Mouse (Mus musculus) left cerebral cortex, postnatal 10 days (tissue): ENCODE measurements around the gene Spr. TPM values are rescaled to one million over a fixed set of nuclear protein-coding genes. Genes with fewer than 3 reads are reported as not detected.
"Not testable (repeated sequence)": the region's sequence is repeated elsewhere in the genome, so short reads cannot be mapped to it uniquely, and the experiment has no call there.

Experiments
- DNase-seq, 2 experiments: peaks; one replicate each; pipeline ENCODE4 v3.0.0; 2021 to 2022; ENCODE audit warnings: low spot score in 2 of 2, mixed read lengths in 1 of 2; ENCODE audit errors: extremely low spot score in 1 of 2
- intact Hi-C: fragments of 180-260 bp; cut with DNase I; formaldehyde crosslinking; loops from one replicate; pipeline ENCODE4 v1.15.1; 2025
- total RNA-seq, 2 experiments: library from RNA; stranded (reverse); gene quantifications; 2 replicates each; pipeline ENCODE4 v1.2.3; 2021

Gene Spr
- total RNA-seq, 2 experiments from 2014 or later = 39.0 to 41.6 TPM

- no peak for DNase-seq
- intact Hi-C loops = loop anchor here (5.0 kb wide), 1 partner anchor 1047 kb away; no protein-coding TSS in a partner anchor
Observed at GRCm38 (mm10) chr6:85139534-85139933, 2.0 kb upstream of the Spr start.

- not testable (repeated sequence) for DNase-seq
- intact Hi-C loops = loop anchor here (5.0 kb wide), 1 partner anchor 1044 kb away; no protein-coding TSS in a partner anchor
Observed at GRCm38 (mm10) chr6:85136784-85137183, 782 bp downstream of the Spr start.

- peak in 1 of 2 experiments; percentile 59 for DNase-seq
- intact Hi-C loops = not testable (repeated sequence)
Observed at GRCm38 (mm10) chr6:85132794-85133193, 4.8 kb downstream of the Spr start.

- intact Hi-C loops = not testable (repeated sequence)
Observed at GRCm38 (mm10) chr6:85132237-85132636, 5.3 kb downstream of the Spr start.

GRCm38 (mm10) chr6:85131673-85132072, 5.9 kb downstream of the Spr start:
- intact Hi-C loops = loop anchor here (2.0 kb wide), 1 partner anchor 95 kb away; no protein-coding TSS in a partner anchor
- DNase-seq = peak; percentile 69 to 75

More at GRCm38 (mm10) chr6:85132237-85132636, 5.3 kb downstream of the Spr start:
- DNase-seq = not testable (repeated sequence)

- peak; percentile 16 to 48 for DNase-seq
- intact Hi-C loops = not testable (repeated sequence)
Observed at GRCm38 (mm10) chr6:85117545-85118511, 19.7 kb downstream of the Spr start.

- intact Hi-C loops = no loop called here
- no peak for DNase-seq
Observed at GRCm38 (mm10) chr6:85105033-85105615, 32.4 kb downstream of the Spr start.

- DNase-seq = no peak
- intact Hi-C loops = no loop called here
Observed at GRCm38 (mm10) chr6:85103321-85103720, 34.2 kb downstream of the Spr start.

- no peak for DNase-seq
- intact Hi-C loops = no loop called here
Observed at GRCm38 (mm10) chr6:85096441-85096840, 41.1 kb downstream of the Spr start.

GRCm38 (mm10) chr6:85087425-85087824, 50.1 kb downstream of the Spr start:
- DNase-seq = no peak
- intact Hi-C loops = no loop called here

- intact Hi-C loops = no loop called here
- no peak for DNase-seq
Observed at GRCm38 (mm10) chr6:85086645-85087044, 50.9 kb downstream of the Spr start.

Other genes starting within 250 kb of the Spr start
- gene Exoc6b, start 68.3 kb downstream of the Spr start, total RNA-seq = 10 to 100 TPM; 67.1 to 68.0 TPM
- 10 to 100 TPM; 40.6 to 46.0 TPM for gene Emx1, start 49.7 kb upstream of the Spr start, total RNA-seq
- 100 to 1,000 TPM; 136 to 141 TPM for gene Sfxn5, start 195.7 kb upstream of the Spr start, total RNA-seq
- gene Rab11fip5, start 236.9 kb upstream of the Spr start, total RNA-seq = 10 to 100 TPM; 56.9 to 57.5 TPM